ENCODE assay signal across 31 mouse cellular contexts in genomic region chr3:86385047-86385446, GRCm38 (mm10).
"Had no signal": no experiment of that assay in that cellular context is flagged by ENCODE, and none has a peak within 500 bp of the region (broad histone marks: within the 10 kb centered on the region; RNA-seq: fewer than 3 reads in every experiment).

No protein-coding gene starts in this region.

- H3K4me1 ChIP-seq: limb, embryonic 15.5 days; liver, embryonic 12.5 days; liver, embryonic 13.5 days; liver, embryonic 15.5 days; lung, embryonic 15.5 days; midbrain, embryonic 10.5 days; midbrain, embryonic 12.5 days; midbrain, embryonic 13.5 days; midbrain, embryonic 15.5 days had no signal

- H3K27ac ChIP-seq: left cerebral cortex, adult 2 months; limb, embryonic 13.5 days; limb, embryonic 15.5 days; liver, embryonic 12.5 days; liver, embryonic 13.5 days; liver, embryonic 14.5 days; liver, embryonic 15.5 days; lung, embryonic 15.5 days; macrophage; midbrain, embryonic 10.5 days; midbrain, embryonic 12.5 days; midbrain, embryonic 13.5 days; midbrain, embryonic 15.5 days; neural tube, embryonic 12.5 days had no signal

- H3K27me3 ChIP-seq: limb, embryonic 13.5 days; limb, embryonic 15.5 days; liver, embryonic 12.5 days; liver, embryonic 13.5 days; liver, embryonic 15.5 days; lung, embryonic 15.5 days; megakaryocyte, embryonic 14.5 days; midbrain, embryonic 12.5 days; midbrain, embryonic 13.5 days; midbrain, embryonic 15.5 days; neural tube, embryonic 12.5 days had no signal

- ATAC-seq: liver, embryonic 12.5 days; liver, postnatal 0 days; lung, postnatal 0 days; midbrain, embryonic 13.5 days; midbrain, embryonic 15.5 days; midbrain, embryonic 16.5 days had no signal

- H3K4me3 ChIP-seq: left cerebral cortex, adult 2 months; limb, embryonic 13.5 days; limb, embryonic 15.5 days; liver, embryonic 12.5 days; liver, embryonic 13.5 days; liver, embryonic 15.5 days; lung, embryonic 15.5 days; megakaryocyte, embryonic 14.5 days; midbrain, embryonic 10.5 days; midbrain, embryonic 12.5 days; midbrain, embryonic 13.5 days; midbrain, embryonic 15.5 days; myocyte; neural tube, embryonic 12.5 days had no signal

- H3K9ac ChIP-seq: limb, embryonic 13.5 days; limb, embryonic 15.5 days; liver, embryonic 12.5 days; liver, embryonic 13.5 days; liver, embryonic 14.5 days; liver, embryonic 15.5 days; liver, postnatal 0 days; lung, embryonic 14.5 days; lung, embryonic 15.5 days; midbrain, embryonic 12.5 days; midbrain, embryonic 13.5 days; midbrain, embryonic 15.5 days; neural tube, embryonic 12.5 days had no signal

- DNase-seq: left cerebral cortex, postnatal 4 days; liver; liver, embryonic 13.5 days; liver, postnatal 0 days; lung, adult 18-20 months; lung, adult 2 months; lung, embryonic 14.5 days; lung, postnatal 10 days; lung, postnatal 14 days; lung, postnatal 36 days; lung, postnatal 4 days; midbrain, embryonic 14.5 days had no signal

- H3K9me3 ChIP-seq: limb, embryonic 13.5 days; limb, embryonic 15.5 days; liver, embryonic 12.5 days; liver, embryonic 13.5 days; liver, embryonic 15.5 days; lung, embryonic 15.5 days; megakaryocyte, embryonic 14.5 days; midbrain, embryonic 10.5 days; midbrain, embryonic 12.5 days; midbrain, embryonic 13.5 days; midbrain, embryonic 15.5 days; neural tube, embryonic 12.5 days had no signal

- H3K4me2 ChIP-seq: limb, embryonic 13.5 days; limb, embryonic 15.5 days; liver, embryonic 11.5 days; liver, embryonic 12.5 days; liver, embryonic 13.5 days; liver, embryonic 15.5 days; lung, embryonic 14.5 days; lung, embryonic 15.5 days; midbrain, embryonic 11.5 days; midbrain, embryonic 12.5 days; midbrain, embryonic 13.5 days; midbrain, embryonic 15.5 days; neural tube, embryonic 12.5 days had no signal

- H3K36me3 ChIP-seq: limb, embryonic 13.5 days; limb, embryonic 15.5 days; liver, embryonic 12.5 days; liver, embryonic 13.5 days; liver, embryonic 15.5 days; lung, embryonic 15.5 days; midbrain, embryonic 10.5 days; midbrain, embryonic 12.5 days; midbrain, embryonic 13.5 days; midbrain, embryonic 15.5 days; neural tube, embryonic 12.5 days had no signal
